Comparison of ENCODE assay signal across 9 mouse cellular contexts in the genomic region with DNA sequence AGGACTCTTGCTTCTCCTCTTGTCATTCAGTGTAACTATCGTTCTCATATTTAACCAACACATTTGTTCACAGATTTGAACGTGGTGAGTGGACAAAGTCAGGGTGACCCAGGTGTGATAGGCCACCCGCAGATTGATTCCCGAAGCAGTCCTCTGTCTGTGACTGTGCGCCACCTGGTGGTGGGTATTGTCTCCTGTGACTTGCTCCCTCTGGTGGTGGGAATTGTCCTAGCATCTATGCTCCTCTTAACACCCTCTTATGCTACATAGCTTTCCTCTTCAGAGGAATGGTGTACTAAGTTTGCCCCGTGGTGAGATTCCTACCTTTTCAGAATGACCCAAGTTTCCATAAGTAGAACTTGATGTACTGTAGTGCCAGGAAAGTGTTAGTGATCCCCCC. TPM values are rescaled to one million over a fixed set of nuclear protein-coding genes. Genes with fewer than 3 reads are reported as not detected.
A peak's percentile ranks its signal among the peaks of the same experiment; 100 is the strongest.
DNase-seq lines count a peak whose midpoint lies in the region; ATAC-seq and TF ChIP-seq lines count a peak whose summit lies in the region.
"Had no signal": no experiment of that assay in that cellular context is flagged by ENCODE, and none has a peak within 500 bp of the region (broad histone marks: within the 10 kb centered on the region; RNA-seq: fewer than 3 reads in every experiment).

No protein-coding gene starts in this region.

- no peaks in the 10 kb centered on the region for H3K9me3 ChIP-seq in kidney, embryonic 15.5 days (replicated peaks)
- H3K9me3 ChIP-seq in hindbrain, postnatal 0 days (ENCODE audit: low read length), result no peaks in the 10 kb centered on the region

- H3K4me1 ChIP-seq in kidney, embryonic 15.5 days, result peaks cover 4% of the 10 kb centered on the region; the same call in 1 of the 2 replicates
- no peaks in the 10 kb centered on the region for H3K4me1 ChIP-seq in embryonic fibroblast, embryonic 13.5 days (ENCODE audit: control insufficient read depth, insufficient read depth, low read length)
- no peaks in the 10 kb centered on the region for H3K4me1 ChIP-seq in hindbrain, postnatal 0 days (ENCODE audit: insufficient read depth, low read length)

- no peaks in the 10 kb centered on the region for H3K36me3 ChIP-seq in kidney, embryonic 15.5 days
- no peaks in the 10 kb centered on the region for H3K36me3 ChIP-seq in hindbrain, postnatal 0 days (ENCODE audit: insufficient read depth, low read length)

- WGBS in kidney, embryonic 15.5 days, result 33% methylated on average over 6 of the region's 6 CpGs
- 25% methylated on average over 6 of the region's 6 CpGs for whole genome bisulfite sequencing in hindbrain, postnatal 0 days

- no peak overlapping the region for H3K9ac ChIP-seq in kidney, embryonic 15.5 days
- no peak overlapping the region for H3K9ac ChIP-seq in hindbrain, postnatal 0 days (replicated peaks; ENCODE audit: low read length)

- intact Hi-C loops in left cerebral cortex, postnatal 4 days (cut with DNase I), result loop anchor here (5.0 kb wide), 2 partner anchors 350 to 425 kb away; partner anchors contain the start of gene Xpot

- H3K4me2 ChIP-seq in kidney, embryonic 15.5 days, result no peak overlapping the region
- H3K4me2 ChIP-seq in hindbrain, postnatal 0 days (ENCODE audit: low read depth, low read length), result no peak overlapping the region

- H3K27ac ChIP-seq in kidney, embryonic 15.5 days, result no peak overlapping the region
- no peak overlapping the region for H3K27ac ChIP-seq in embryonic fibroblast, embryonic 13.5 days (ENCODE audit: insufficient read depth, low read length)
- no peak overlapping the region for H3K27ac ChIP-seq in hindbrain, postnatal 0 days

- no peaks in the 10 kb centered on the region for H3K27me3 ChIP-seq in kidney, embryonic 15.5 days
- no peaks in the 10 kb centered on the region for H3K27me3 ChIP-seq in hindbrain, postnatal 0 days (ENCODE audit: insufficient read depth, low read length)

- no peak for ATAC-seq in kidney, embryonic 15.5 days (replicated peaks; ENCODE audit: low FRiP score)
- no peak for ATAC-seq in hindbrain, postnatal 0 days

- peak; percentile 100 for TF ChIP-seq CTCF in embryonic fibroblast, embryonic 13.5 days (IDR thresholded peaks at IDR 0.05; ENCODE audit: borderline replicate concordance, insufficient read depth, low read length)
- TF ChIP-seq CTCF in hindbrain, postnatal 0 days (IDR thresholded peaks at IDR 0.05; ENCODE audit: low read depth), result peak; percentile 100

- TF ChIP-seq POLR2A in embryonic fibroblast, embryonic 13.5 days (IDR thresholded peaks at IDR 0.05; ENCODE audit: low read depth, low read length), result no peak

- no peak overlapping the region for H3K4me3 ChIP-seq in kidney, embryonic 15.5 days (replicated peaks)
- no peak overlapping the region for H3K4me3 ChIP-seq in embryonic fibroblast, embryonic 13.5 days (ENCODE audit: insufficient read depth, low read length)
- H3K4me3 ChIP-seq in hindbrain, postnatal 0 days (ENCODE audit: low read length), result no peak overlapping the region
- H3K4me3 ChIP-seq: erythroblast, embryonic 14.5 days had no signal

- DNase-seq in kidney, adult 11 months, result peak; percentile 77
- DNase-seq in adrenal gland, postnatal 36 days, result peak; percentile 87 to 88
- DNase-seq in hindbrain, postnatal 0 days (ENCODE audit: low spot score), result peak; percentile 90
- DNase-seq in left cerebral cortex, postnatal 4 days, result peak; percentile 83
- DNase-seq in ovary, postnatal 10 days (ENCODE audit: low spot score), result peak; percentile 71
- DNase-seq in thymus, postnatal 0 days (ENCODE audit: low spot score), result peak; percentile 80

RNA-seq across cellular contexts. Expression of gene Srgap1, which starts 4.7 kb away (rescaled TPM):
- polyA plus RNA-seq in kidney, embryonic 15.5 days (2015; fragmentation: Nextera tagmentation; extraction: Ambion mirVana), result 15.7 and 16.4 TPM in 2 replicates
- total RNA-seq in adrenal gland, postnatal 36 days (2021), result 1 to 10 TPM; 1.9 to 3.5 TPM
- polyA plus RNA-seq in embryonic fibroblast, embryonic 13.5 days (2011; ENCODE audit: insufficient read length, low read depth, missing spikeins), result 14.0 and 16.2 TPM in 2 replicates
- total RNA-seq in hindbrain, postnatal 0 days (2014; rRNA removed), result 18.8 and 27.9 TPM in 2 replicates
- polyA plus RNA-seq in hindbrain, postnatal 0 days (2015; fragmentation: Nextera tagmentation; extraction: Ambion mirVana), result 24.4 TPM in 2 replicates
- total RNA-seq in left cerebral cortex, postnatal 4 days (2021), result 10 to 100 TPM; 70.8 to 73.6 TPM
- 0.66 and 0.70 TPM in 2 replicates for polyA plus RNA-seq in thymus, postnatal 0 days (2015; fragmentation: Nextera tagmentation; extraction: Ambion mirVana)

RNA-seq across cellular contexts. Expression of gene Rxylt1, which starts 45.3 kb away (rescaled TPM):
- 50.7 and 51.5 TPM in 2 replicates for polyA plus RNA-seq in kidney, embryonic 15.5 days (2015; fragmentation: Nextera tagmentation; extraction: Ambion mirVana)
- total RNA-seq in adrenal gland, postnatal 36 days (2021), result 10 to 100 TPM; 33.8 to 47.4 TPM
- 102 and 107 TPM in 2 replicates for polyA plus RNA-seq in embryonic fibroblast, embryonic 13.5 days (2011; ENCODE audit: insufficient read length, low read depth, missing spikeins)
- 13.9 and 17.0 TPM in 2 replicates for total RNA-seq in hindbrain, postnatal 0 days (2014; rRNA removed)
- polyA plus RNA-seq in hindbrain, postnatal 0 days (2015; fragmentation: Nextera tagmentation; extraction: Ambion mirVana), result 57.6 and 59.8 TPM in 2 replicates
- total RNA-seq in left cerebral cortex, postnatal 4 days (2021), result 10 to 100 TPM; 47.5 to 51.9 TPM
- polyA plus RNA-seq in thymus, postnatal 0 days (2015; fragmentation: Nextera tagmentation; extraction: Ambion mirVana), result 36.7 and 39.2 TPM in 2 replicates
